Mouse (Mus musculus): Measurements from ENCODE around the gene Sult2b1. TPM values are rescaled to one million over a fixed set of nuclear protein-coding genes. Genes with fewer than 3 reads are reported as not detected.

Gene Sult2b1
- polyA plus RNA-seq, 1 experiment from 2014 or later = 1.9 TPM

DNA sequence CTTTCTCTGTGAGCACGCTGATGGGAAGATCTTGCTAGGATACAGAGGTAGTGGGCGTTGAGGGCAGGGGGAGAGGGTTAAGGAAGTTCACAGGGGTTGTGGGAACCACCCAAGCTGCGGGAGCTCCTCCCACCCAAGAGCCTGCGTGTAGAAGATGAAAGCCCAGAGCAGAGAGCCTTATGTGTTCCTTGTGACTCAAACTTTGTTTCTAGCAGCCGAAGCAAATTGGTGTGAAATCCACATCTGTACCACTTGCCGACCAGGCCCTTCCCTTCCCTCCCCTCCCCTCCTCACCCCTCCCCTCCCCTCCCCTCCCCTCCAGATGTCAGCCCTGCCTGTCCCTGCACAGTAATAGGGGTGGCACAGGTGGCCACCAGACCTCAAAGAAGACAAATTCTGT, 89.4 kb downstream of the Sult2b1 start:
- H3K4me2 ChIP-seq = no peak overlapping the region

DNA sequence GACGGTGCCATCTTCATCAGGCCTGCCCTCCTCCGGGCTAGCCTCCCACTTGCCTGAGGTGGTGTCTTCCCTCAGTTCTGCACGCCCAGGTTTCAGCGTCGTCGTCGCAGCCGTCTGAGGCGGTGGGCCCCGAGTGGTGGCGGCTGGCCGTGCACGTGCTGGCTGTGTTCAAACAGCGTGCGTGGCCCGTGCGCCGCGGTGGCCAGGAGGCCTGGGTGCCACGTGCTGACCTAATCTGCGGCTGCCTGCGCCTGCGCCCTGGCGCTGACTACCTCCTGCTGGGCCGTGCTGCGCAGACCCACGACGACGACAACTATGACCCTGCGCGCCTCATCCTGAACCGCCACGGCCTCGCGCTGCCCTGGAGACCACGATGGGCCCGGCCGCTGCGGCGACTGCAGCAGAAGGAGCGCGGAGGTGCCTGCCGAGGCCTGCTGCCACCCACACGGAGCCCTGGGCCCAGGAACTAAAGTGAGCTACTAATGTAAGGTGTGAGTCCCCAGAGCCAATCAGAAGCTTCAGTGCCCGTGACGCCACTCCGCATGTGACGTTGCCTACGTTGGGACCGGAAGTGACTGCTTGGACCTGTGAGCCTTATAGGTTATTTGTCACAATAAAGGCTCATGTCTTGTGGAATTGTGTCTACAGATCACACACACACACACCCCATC, 90.4 kb downstream of the Sult2b1 start, which contains the start of gene Sec1:
Gene Sec1, minus strand, starts transcription at position 482 of the 671 bp plus-strand sequence.
- H3K4me2 ChIP-seq = no peak within 1 kb of the TSS
- H3K27me3 ChIP-seq = peaks cover 14% of the 10 kb centered on the region
- no peaks in the 10 kb centered on the region for H3K36me3 ChIP-seq (replicated peaks)
- H3K9ac ChIP-seq = no peak within 1 kb of the TSS
- no peaks in the 10 kb centered on the region for H3K9me3 ChIP-seq
- ATAC-seq (ENCODE audit: low FRiP score) = 0 out of 2 replicates have a peak, but pooled peaks have one; percentile 23
- no peak within 1 kb of the TSS for H3K4me3 ChIP-seq (replicated peaks)
- peaks cover 4% of the 10 kb centered on the region; the same call in 1 of the 2 replicates for H3K4me1 ChIP-seq
- WGBS = 89% methylated on average over 50 of the region's 50 CpGs
- H3K27ac ChIP-seq = no peak within 1 kb of the TSS

More for the DNA sequence above, 89.4 kb downstream of the Sult2b1 start:
- peaks cover 24% of the 10 kb centered on the region for H3K27me3 ChIP-seq
- no peak overlapping the region for H3K9ac ChIP-seq
- no peak for ATAC-seq (ENCODE audit: low FRiP score)
- peaks cover 14% of the 10 kb centered on the region for H3K4me1 ChIP-seq
- H3K36me3 ChIP-seq (replicated peaks) = no peaks in the 10 kb centered on the region
- H3K9me3 ChIP-seq = no peaks in the 10 kb centered on the region
- WGBS = 38% methylated on average over 6 of the region's 6 CpGs
- no peak overlapping the region for H3K27ac ChIP-seq
- no peak overlapping the region for H3K4me3 ChIP-seq (replicated peaks)

DNA sequence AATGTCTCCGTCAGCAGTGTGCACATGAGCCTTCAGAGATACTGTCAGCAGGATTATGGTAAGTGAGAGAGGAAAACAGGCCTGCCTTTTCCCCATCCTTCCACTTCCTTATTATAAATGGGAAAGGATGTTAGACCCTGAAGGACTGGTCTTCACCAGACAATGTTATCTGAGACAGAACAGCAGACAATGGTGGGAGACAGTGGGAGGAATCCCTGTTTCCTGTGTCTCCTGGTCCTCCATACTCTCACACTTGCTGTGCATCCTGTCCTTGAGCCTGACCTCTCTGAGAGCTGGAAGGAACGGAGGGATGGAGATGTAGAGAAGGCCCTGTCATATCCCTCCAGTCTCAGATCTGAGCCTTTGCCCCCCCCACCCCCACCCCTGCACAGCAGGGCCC, 92.1 kb downstream of the Sult2b1 start:
- H3K4me2 ChIP-seq = no peak overlapping the region
- no peaks in the 10 kb centered on the region for H3K9me3 ChIP-seq
- no peak overlapping the region for H3K4me3 ChIP-seq (replicated peaks)
- H3K9ac ChIP-seq = no peak overlapping the region
- H3K27ac ChIP-seq = no peak overlapping the region
- 81% methylated on average over 2 of the region's 2 CpGs for WGBS
- peaks cover 4% of the 10 kb centered on the region; the same call in 1 of the 2 replicates for H3K27me3 ChIP-seq
- no peak for ATAC-seq (ENCODE audit: low FRiP score)
- H3K4me1 ChIP-seq = peaks cover 4% of the 10 kb centered on the region; the same call in 1 of the 2 replicates
- H3K36me3 ChIP-seq (replicated peaks) = no peaks in the 10 kb centered on the region

DNA sequence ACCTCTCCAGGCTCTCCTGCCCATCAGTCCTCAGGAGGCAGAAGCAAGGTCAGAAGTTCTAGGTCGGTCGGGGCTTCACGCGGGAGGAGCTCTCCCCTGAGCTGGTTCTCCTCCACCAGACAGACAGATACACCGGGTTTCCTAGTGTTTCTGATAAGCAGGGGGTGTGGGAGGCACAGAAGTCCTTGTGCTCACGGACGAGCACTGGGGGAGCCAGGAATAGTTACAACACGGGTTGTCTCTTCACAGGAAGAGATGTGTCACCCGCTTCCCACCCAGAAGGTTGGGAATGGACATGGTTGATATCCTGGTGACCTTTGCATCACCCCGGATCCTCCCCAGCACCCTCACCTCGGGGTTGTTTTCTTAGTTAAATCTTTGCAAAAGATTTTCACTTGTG, 94.7 kb downstream of the Sult2b1 start:
- 76% methylated on average over 11 of the region's 11 CpGs for WGBS
- peaks cover 6% of the 10 kb centered on the region; the same call in 1 of the 2 replicates for H3K4me1 ChIP-seq
- H3K4me3 ChIP-seq (replicated peaks) = no peak overlapping the region
- ATAC-seq (ENCODE audit: low FRiP score) = no peak
- H3K27me3 ChIP-seq = peaks cover 15% of the 10 kb centered on the region; the same call in 1 of the 2 replicates
- H3K27ac ChIP-seq = no peak overlapping the region
- no peak overlapping the region for H3K4me2 ChIP-seq
- H3K9me3 ChIP-seq = no peaks in the 10 kb centered on the region
- no peaks in the 10 kb centered on the region for H3K36me3 ChIP-seq (replicated peaks)
- H3K9ac ChIP-seq = no peak overlapping the region

DNA sequence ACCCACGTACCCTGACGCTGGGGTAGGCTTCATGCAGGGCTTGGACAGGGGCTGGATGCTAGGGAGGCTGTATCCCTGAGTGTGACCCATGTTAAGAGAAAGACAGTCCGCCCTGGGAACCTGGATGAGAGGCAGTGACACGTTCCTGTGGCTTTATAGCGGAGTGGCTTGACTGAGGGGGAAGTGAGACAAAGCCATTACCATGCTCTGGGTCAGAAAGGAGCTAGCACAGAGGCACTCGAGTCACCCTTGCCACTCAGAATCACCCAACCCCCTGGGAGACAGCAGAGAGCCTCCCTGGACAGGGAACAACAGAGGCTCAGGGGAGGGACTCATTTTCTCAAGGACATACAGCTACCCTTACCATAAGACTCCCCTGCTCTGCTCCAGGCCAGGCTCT, 95.4 kb downstream of the Sult2b1 start:
- Histone ChIP-seq H3K27me3 (peaks cover 21% of the 10 kb centered on the region), H3K4me3 (replicated peaks) (no peak overlapping the region), H3K9me3 (no peaks in the 10 kb centered on the region), H3K27ac (no peak overlapping the region), H3K4me2 (no peak overlapping the region), H3K36me3 (replicated peaks) (no peaks in the 10 kb centered on the region), H3K4me1 (peaks cover 6% of the 10 kb centered on the region; the same call in 1 of the 2 replicates), H3K9ac (no peak overlapping the region; the same call in 1 of the 2 replicates)
- WGBS = 66% methylated on average over 6 of the region's 6 CpGs
- ATAC-seq (ENCODE audit: low FRiP score) = no peak

DNA sequence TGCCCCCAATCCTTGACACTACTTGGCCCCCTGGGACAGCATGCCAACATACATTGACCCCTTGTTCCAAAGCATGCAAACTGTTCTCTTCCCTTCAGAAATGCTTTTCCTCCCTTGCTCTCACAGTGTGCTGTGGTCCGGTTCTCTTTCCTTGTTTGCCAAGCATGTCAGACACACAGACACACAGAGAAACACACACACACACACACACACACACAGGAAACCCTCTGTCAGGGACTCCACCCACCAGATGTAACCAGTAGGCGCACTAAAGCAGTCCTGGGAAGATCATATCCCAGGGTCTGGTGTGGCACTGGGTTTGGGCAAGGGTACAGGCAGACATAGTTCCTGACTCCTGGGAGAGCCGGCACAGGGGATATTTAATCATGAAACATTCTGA, 97.6 kb downstream of the Sult2b1 start:
- no peak overlapping the region for H3K9ac ChIP-seq
- no peak overlapping the region for H3K4me2 ChIP-seq
- no peak overlapping the region for H3K4me3 ChIP-seq (replicated peaks)
- no peak overlapping the region for H3K27ac ChIP-seq
- peaks cover 25% of the 10 kb centered on the region for H3K27me3 ChIP-seq
- H3K36me3 ChIP-seq (replicated peaks) = no peaks in the 10 kb centered on the region
- no peaks in the 10 kb centered on the region for H3K9me3 ChIP-seq
- H3K4me1 ChIP-seq = peaks cover 15% of the 10 kb centered on the region
- ATAC-seq (ENCODE audit: low FRiP score) = no peak
- 83% methylated on average over 3 of the region's 3 CpGs for WGBS

DNA sequence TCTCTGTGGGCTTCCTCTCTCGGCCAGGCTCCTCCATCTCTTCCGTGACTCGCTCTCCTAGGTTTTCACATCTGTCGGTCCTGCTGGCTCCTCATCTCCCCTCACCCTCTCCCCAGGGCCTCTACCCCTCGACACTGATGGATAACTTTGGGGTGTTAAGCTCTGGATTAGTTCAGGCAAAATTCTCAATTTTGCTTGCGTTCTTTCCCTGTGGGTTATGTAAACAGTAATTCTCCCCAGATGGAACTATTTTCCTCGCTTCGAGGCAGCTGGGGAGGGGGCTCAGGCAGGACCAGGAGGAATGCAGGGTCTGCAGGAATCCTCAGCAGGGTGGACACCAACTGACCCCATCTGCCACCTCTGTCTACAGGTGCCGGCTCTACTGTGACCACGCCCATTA, 98.7 kb downstream of the Sult2b1 start:
- ATAC-seq (ENCODE audit: low FRiP score) = no peak
- 67% methylated on average over 10 of the region's 10 CpGs for WGBS
- no peaks in the 10 kb centered on the region for H3K36me3 ChIP-seq (replicated peaks)
- H3K27ac ChIP-seq = no peak overlapping the region
- no peak overlapping the region for H3K4me3 ChIP-seq (replicated peaks)
- H3K9ac ChIP-seq = no peak overlapping the region
- peaks cover 25% of the 10 kb centered on the region for H3K27me3 ChIP-seq
- peaks cover 15% of the 10 kb centered on the region for H3K4me1 ChIP-seq
- no peaks in the 10 kb centered on the region for H3K9me3 ChIP-seq
- no peak overlapping the region for H3K4me2 ChIP-seq

DNA sequence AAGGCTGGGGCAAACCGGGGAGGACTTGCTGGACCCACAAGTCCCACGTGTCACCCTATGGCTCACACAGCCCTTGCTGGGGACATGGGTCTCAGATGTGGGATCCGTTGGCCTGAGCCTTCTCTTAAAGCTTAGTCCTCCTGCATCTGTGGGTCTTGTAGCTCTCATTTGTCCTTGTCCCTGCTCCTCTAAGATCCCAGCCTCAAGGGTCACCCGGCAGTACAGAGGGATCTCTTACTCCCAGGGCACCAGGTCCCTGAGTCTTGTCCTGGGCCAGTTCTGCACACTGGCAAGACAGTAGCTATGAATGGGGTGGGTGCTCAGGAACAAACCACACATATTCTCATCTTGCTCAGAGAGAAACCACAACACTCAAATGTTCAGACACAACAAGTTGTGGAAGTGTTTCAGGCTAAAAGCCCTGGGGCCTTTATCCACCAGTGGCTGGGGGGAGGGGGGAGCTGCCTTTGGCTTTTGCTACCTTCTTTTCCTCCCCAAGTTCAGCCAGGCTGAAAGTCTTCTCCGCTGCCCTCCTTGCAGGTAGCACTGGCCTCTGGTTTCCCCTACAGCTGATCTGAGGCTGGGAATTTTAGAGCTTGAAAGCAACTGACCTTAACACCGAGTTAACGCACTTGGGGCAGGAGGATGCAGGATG, 100.9 kb downstream of the Sult2b1 start, which contains the start of gene Ntn5:
Gene Ntn5, plus strand, starts transcription at position 627 of the 655 bp plus-strand sequence.
- H3K4me3 ChIP-seq (replicated peaks) = peak within 1 kb of the TSS; percentile 21; the same call in 1 of the 2 replicates
- peaks cover 15% of the 10 kb centered on the region for H3K4me1 ChIP-seq
- no peaks in the 10 kb centered on the region for H3K36me3 ChIP-seq (replicated peaks)
- H3K27me3 ChIP-seq = peaks cover 21% of the 10 kb centered on the region
- 73% methylated on average over 7 of the region's 7 CpGs for WGBS
- no peak within 1 kb of the TSS for H3K9ac ChIP-seq
- no peak within 1 kb of the TSS for H3K27ac ChIP-seq
- no peak within 1 kb of the TSS for H3K4me2 ChIP-seq
- no peaks in the 10 kb centered on the region for H3K9me3 ChIP-seq
- ATAC-seq (ENCODE audit: low FRiP score) = no peak

DNA sequence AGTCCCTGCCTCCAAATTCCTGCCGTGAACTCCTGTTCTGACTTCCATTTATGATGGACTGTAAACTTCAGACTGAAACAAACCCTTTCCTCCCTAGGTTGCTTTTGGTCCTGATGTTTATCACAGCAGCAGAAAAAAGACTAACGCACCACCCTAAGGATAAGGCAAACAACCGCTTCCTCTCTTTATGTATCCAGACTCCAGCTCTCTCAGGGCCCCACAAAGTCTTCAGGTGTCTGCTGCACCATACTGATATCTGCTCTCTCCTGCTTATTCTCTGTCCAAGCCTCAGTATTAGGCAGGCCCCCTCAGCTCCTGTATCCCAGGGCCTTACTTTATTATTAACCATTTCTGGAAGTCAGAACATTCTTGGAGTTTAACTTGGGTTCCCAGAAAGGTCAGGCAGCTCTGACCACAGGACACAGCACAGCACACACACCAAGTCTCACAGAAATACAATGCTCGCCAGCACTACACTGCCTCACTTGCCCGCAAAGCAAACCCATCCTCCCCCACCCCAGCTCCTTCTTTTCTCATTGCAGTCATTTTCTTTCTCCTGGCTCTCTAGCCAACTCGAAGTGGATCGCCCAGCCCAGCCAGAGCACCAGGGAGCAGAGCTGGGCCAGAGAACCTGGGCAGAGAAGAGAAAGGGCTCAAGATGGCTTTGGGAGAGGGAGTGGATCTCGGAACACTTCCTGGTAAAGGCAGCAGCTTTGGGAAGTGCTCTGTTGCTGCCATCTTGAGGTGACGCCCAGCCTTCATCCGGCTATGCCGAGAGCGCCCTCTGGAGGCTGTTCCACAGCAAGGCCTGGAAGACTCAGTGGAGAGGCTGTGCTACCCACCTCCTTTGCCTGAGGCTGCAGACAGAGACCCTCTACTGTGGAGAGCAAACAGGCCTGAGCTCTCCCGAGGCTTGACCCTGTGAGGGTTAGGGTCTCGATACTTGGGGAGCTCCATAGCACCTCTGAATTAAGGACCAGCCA, 102.0 kb downstream of the Sult2b1 start:
- Histone ChIP-seq H3K4me2 (peak overlapping the region; percentile 42), H3K4me3 (replicated peaks) (peak overlapping the region; percentile 21)
- 29% methylated on average over 14 of the region's 14 CpGs for WGBS

DNA sequence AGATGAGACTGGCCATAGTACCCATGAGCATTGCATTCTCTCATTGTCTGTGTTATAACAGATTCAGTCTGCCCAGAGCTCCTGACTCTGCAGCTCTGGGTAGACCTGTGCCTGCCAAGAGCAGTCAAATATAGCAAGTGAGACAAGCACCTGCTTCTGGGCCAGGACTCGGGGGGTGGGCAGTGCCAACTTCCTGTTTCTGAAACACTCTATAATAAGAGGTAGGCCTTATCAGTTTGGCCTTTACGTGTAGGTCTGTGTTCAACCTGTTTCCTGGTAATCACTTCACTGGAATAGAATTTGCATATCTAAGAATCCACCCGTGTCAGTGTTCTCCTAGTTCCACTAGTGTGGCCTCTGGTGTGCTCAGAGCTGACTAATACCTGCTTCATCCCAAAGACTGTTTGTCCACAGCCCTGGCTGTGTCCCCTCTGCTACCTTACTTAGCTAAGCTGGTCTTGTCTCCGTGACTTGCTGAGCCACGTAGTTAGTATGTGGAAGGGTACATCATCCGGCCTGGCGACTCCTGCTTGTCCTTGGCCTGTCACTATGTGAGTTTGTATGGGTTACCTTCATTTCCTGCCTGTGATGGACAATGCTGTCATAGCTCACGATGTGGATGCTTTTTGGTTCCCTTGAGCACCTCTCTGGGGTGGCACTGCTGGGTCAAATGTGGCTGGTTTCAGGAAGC, 103.3 kb downstream of the Sult2b1 start:
- H3K9ac ChIP-seq = no peak overlapping the region
- H3K4me1 ChIP-seq = peaks cover 13% of the 10 kb centered on the region
- 91% methylated on average over 8 of the region's 8 CpGs for WGBS
- no peak overlapping the region for H3K4me2 ChIP-seq
- H3K27me3 ChIP-seq = peaks cover 20% of the 10 kb centered on the region
- no peaks in the 10 kb centered on the region for H3K9me3 ChIP-seq
- no peaks in the 10 kb centered on the region for H3K36me3 ChIP-seq (replicated peaks)
- no peak overlapping the region for H3K4me3 ChIP-seq (replicated peaks)
- no peak overlapping the region for H3K27ac ChIP-seq
- ATAC-seq (ENCODE audit: low FRiP score) = no peak

More for the DNA sequence above, 102.0 kb downstream of the Sult2b1 start:
- H3K4me1 ChIP-seq = peaks cover 15% of the 10 kb centered on the region
- H3K9me3 ChIP-seq = no peaks in the 10 kb centered on the region
- no peak overlapping the region; the same call in 1 of the 2 replicates for H3K9ac ChIP-seq
- no peaks in the 10 kb centered on the region for H3K36me3 ChIP-seq (replicated peaks)
- peaks cover 21% of the 10 kb centered on the region for H3K27me3 ChIP-seq
- ATAC-seq (ENCODE audit: low FRiP score) = peak; percentile 87
- H3K27ac ChIP-seq = peak overlapping the region; percentile 71
